Mouse (Mus musculus) stomach, embryonic 16.5 days (tissue): Measurements from ENCODE around the gene Dnah2. TPM values are rescaled to one million over a fixed set of nuclear protein-coding genes. Genes with fewer than 3 reads are reported as not detected.

Experiments
- ATAC-seq: fragments of 200-750 bp; cut with Nextera tagmentation; 2 replicates; pipeline ENCODE4 v1.8.0; 2017; ENCODE audit warnings: moderate number of reproducible peaks, moderate TSS enrichment; ENCODE audit not compliant: insufficient read depth, low FRiP score
- H3K27ac ChIP-seq: fragments of 300-500 bp; sonication (generic); 2 replicates; pipeline ENCODE4 v1.5.1; 2014; ENCODE audit warnings: low read length
- H3K27me3 ChIP-seq: fragments of 300-500 bp; sonication (generic); 2 replicates; pipeline ENCODE4 v1.6.1; 2014; ENCODE audit warnings: low read length, control low read depth, mixed read lengths; ENCODE audit not compliant: control insufficient read depth, insufficient read depth
- H3K36me3 ChIP-seq: fragments of 300-500 bp; sonication (generic); 2 replicates; pipeline ENCODE4 v1.6.1; 2014; ENCODE audit warnings: low read length; ENCODE audit not compliant: control insufficient read depth, insufficient read depth
- H3K4me1 ChIP-seq: fragments of 300-500 bp; sonication (generic); 2 replicates; pipeline ENCODE4 v1.6.1; 2014; ENCODE audit warnings: low read length, control low read depth, mixed read lengths; ENCODE audit not compliant: control insufficient read depth, insufficient read depth
- H3K4me2 ChIP-seq: fragments of 300-500 bp; sonication (generic); 2 replicates; pipeline ENCODE4 v1.6.1; 2014; ENCODE audit warnings: low read depth, low read length, mixed read lengths
- H3K4me3 ChIP-seq: fragments of 300-500 bp; sonication (generic); replicated peaks from 2 replicates; pipeline ENCODE4 v1.5.1; 2014; ENCODE audit warnings: mild to moderate bottlenecking, low read length
- H3K9ac ChIP-seq: fragments of 300-500 bp; sonication (generic); 2 replicates; pipeline ENCODE4 v1.6.1; 2014; ENCODE audit warnings: low read length
- H3K9me3 ChIP-seq: fragments of 300-500 bp; sonication (generic); replicated peaks from 2 replicates; pipeline ENCODE4 v1.6.1; 2016; ENCODE audit warnings: low read length, control low read depth; ENCODE audit not compliant: control insufficient read depth
- whole genome bisulfite sequencing: fragments of 180-500 bp; shearing (Covaris S2); extraction: QIAGEN DNeasy Blood & Tissue Kit; methylation state at CpG from one replicate; pipeline ENCODE4 v1.1.7; 2014; 5-methylcytosine and 5-hydroxymethylcytosine counted together
- polyA plus RNA-seq: library from polyadenylated mRNA; unstranded; fragments of >200 nt; fragmentation: Nextera tagmentation; extraction: Ambion mirVana; gene quantifications from 2 replicates; pipeline ENCODE4 v1.2.1, GENCODE M21; 2015

Gene Dnah2
- polyA plus RNA-seq, 1 experiment from 2014 or later = 0.54 TPM

DNA sequence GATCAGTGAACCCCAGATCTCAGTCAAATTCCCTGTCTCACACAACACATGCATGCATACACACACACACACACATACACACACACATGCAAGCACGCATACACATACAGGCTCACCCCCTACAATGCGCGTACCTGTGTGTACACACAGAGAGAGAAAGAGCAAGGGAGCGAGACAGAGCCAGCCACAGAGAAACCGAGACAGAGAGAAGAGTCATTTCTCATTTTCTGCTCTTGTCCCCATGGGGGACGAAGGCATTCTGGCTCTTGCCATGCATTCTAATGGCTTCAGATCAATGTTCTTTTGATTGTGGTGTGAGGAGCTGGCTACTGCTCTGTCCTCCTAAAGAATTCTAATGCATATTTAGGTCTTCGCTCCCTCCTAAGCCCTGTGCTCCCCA is 101.6 kb downstream of the Dnah2 start:
- H3K36me3 ChIP-seq = no peaks in the 10 kb centered on the region
- H3K27ac ChIP-seq = no peak overlapping the region
- peaks cover 16% of the 10 kb centered on the region for H3K4me1 ChIP-seq
- H3K9me3 ChIP-seq = no peaks in the 10 kb centered on the region
- H3K4me3 ChIP-seq = no peak overlapping the region
- no peak for ATAC-seq
- no peak overlapping the region for H3K9ac ChIP-seq
- H3K4me2 ChIP-seq = no peak overlapping the region
- no peaks in the 10 kb centered on the region for H3K27me3 ChIP-seq
- WGBS = 88% methylated on average over 7 of the region's 7 CpGs

DNA sequence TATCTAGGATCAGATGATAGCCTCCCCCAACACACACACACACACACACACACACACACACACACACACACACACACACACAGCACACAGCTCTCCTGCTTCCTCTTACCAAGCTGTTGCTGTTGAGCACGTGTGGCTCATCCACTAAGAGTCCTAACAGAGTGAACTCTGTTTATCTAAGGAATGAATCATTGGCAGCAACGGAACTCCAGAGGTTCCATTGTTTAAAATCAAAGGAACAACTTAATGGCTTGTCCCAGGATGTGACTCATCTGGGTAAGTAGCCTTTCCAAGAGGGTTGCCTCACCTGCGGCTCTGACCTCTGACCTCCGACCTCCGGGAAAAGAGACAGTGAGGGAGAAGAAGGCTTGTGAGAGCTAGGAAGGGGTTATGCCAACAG is 105.6 kb downstream of the Dnah2 start:
- 12% methylated on average over 5 of the region's 5 CpGs for WGBS
- Histone ChIP-seq H3K27me3 (no peaks in the 10 kb centered on the region), H3K4me2 (no peak overlapping the region), H3K9me3 (no peaks in the 10 kb centered on the region), H3K27ac (peak overlapping the region; percentile 71), H3K9ac (no peak overlapping the region), H3K4me3 (no peak overlapping the region), H3K4me1 (peaks cover 12% of the 10 kb centered on the region), H3K36me3 (no peaks in the 10 kb centered on the region)
- ATAC-seq = peak; percentile 90; the same call in 1 of the 2 replicates

DNA sequence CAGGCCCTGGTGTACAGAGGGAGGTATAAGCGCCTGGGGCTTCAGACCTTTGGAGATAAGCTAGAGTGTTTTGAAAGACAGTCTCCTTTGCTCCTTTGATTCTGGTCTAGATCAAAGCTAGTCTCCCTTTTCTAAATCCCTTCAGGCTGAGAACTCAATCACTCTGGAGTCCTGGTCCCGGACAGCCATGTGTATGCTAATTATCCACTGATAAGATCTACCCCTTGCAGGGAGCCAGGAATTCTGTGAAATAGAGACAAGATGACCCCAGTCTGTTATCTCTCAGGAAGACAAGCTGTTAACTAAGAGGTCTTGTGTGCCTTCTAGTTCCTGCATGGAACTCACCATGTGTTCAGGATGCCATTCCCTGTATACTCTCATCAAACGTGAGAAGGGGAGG is 111.6 kb downstream of the Dnah2 start:
- Histone ChIP-seq H3K9me3 (no peaks in the 10 kb centered on the region), H3K4me3 (no peak overlapping the region), H3K9ac (no peak overlapping the region), H3K4me1 (peaks cover 1% of the 10 kb centered on the region; the same call in 1 of the 2 replicates), H3K27ac (no peak overlapping the region), H3K4me2 (no peak overlapping the region), H3K27me3 (no peaks in the 10 kb centered on the region), H3K36me3 (no peaks in the 10 kb centered on the region)
- WGBS = 51% methylated on average over 3 of the region's 3 CpGs
- no peak for ATAC-seq

DNA sequence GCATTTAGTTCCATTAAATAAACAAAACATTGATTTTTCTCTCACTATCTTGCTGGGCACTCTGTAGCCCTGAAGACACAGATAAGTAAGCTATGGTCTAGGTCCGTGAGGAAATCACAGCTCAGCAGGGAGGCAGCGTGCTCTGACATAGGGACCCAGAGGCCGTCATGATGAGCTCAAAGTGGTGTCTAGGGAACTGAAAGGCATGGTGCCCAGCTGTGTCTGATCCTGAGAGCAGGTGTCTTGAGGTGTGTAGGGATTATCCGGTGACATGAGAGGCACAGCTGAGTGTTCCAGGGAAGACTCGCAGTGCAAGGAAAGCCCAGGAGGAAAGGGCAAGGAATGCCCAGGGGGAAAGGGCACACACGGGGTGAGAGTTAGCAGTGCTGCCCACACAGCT is 115.7 kb downstream of the Dnah2 start:
- Histone ChIP-seq H3K9ac (no peak overlapping the region), H3K4me2 (no peak overlapping the region), H3K27me3 (no peaks in the 10 kb centered on the region), H3K27ac (no peak overlapping the region), H3K4me1 (peaks cover 17% of the 10 kb centered on the region), H3K4me3 (no peak overlapping the region), H3K36me3 (no peaks in the 10 kb centered on the region), H3K9me3 (no peaks in the 10 kb centered on the region)
- 63% methylated on average over 6 of the region's 6 CpGs for WGBS
- ATAC-seq = no peak

DNA sequence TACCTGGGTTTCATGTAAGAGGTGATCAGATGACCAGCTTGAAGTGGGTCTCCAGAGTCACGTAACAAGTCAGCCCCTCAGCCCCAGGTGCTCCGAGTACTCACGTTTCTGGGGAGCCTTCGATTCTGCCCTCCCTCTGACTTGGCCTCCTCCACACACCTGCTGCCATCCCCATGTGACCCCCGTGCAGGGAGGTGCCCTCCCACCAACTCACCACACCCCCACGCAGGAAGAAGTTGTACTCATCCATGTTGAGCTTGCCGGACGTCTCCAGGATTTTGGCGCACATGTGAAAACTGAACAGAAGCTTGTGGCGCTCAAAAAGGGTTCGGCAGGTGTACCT is 116.3 kb downstream of the Dnah2 start:
- Histone ChIP-seq H3K4me2 (no peak overlapping the region), H3K27me3 (no peaks in the 10 kb centered on the region), H3K4me1 (peaks cover 17% of the 10 kb centered on the region), H3K36me3 (no peaks in the 10 kb centered on the region), H3K9ac (no peak overlapping the region), H3K27ac (no peak overlapping the region), H3K4me3 (no peak overlapping the region), H3K9me3 (no peaks in the 10 kb centered on the region)
- ATAC-seq = 0 out of 2 replicates have a peak, but pooled peaks have one; percentile 15
- 51% methylated on average over 11 of the region's 11 CpGs for WGBS

DNA sequence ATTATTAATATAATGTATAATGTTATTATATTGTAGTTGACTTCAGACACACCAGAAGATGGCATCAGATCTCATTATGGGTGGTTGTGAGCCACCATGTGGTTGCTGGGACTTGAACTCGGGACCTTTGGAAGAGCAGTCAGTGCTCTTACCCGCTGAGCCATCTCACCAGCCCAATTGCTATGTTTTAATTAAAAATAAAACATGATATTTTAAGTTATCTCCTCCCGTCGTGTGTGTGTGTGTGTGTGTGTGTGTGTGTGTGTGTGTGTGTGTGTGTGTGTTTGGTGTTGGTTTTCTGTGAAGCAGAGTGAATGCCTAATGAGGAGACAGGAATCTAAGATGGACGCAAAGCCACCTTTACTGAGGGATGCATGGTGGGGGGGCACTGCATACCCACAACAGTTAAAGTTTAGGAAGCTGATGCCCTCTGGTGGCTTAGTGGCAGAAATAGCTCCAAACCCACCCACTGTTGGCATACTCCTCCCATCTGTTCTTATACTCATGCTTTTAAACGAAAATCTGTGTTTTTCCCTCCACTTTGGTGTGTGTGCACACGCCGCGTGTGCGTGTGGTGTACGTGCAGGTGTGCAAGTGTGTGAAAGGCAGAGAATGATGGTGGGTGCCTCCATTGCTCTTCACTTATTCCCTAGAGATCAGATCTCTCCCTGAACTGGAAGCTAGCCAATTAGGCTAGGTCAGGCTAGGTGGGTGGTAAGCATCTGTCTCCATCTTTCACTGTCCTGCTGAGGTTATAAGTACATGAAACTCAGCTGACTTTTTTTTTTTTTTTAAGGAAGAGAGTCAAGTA is 116.9 kb downstream of the Dnah2 start:
- H3K4me1 ChIP-seq = peaks cover 17% of the 10 kb centered on the region
- H3K27ac ChIP-seq = no peak overlapping the region
- H3K4me3 ChIP-seq = no peak overlapping the region
- H3K36me3 ChIP-seq = no peaks in the 10 kb centered on the region
- H3K27me3 ChIP-seq = no peaks in the 10 kb centered on the region
- H3K9me3 ChIP-seq = no peaks in the 10 kb centered on the region
- peak; percentile 78 for ATAC-seq
- peak overlapping the region; percentile 36; the same call in 1 of the 2 replicates for H3K4me2 ChIP-seq
- H3K9ac ChIP-seq = no peak overlapping the region
- WGBS = 31% methylated on average over 11 of the region's 11 CpGs

DNA sequence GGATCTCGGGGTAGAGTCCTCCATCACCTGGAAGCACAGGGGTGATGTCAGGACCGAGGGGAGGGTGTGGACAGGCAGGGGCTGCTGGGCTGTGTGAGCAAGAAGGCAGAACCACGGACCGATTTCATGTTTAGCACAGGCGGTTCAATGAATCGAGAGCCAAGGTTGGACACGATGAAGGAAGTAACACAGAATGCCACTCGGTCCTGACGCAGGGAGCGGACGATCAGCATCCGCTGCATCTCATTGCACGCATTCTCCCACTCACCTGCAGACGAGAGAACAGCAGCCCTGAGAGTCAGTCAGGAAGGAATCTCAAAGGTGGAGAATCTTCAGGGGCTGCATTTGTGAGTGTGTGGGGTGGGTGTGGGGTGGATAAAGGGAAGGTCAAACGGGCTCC is 118.3 kb downstream of the Dnah2 start:
- no peaks in the 10 kb centered on the region for H3K27me3 ChIP-seq
- H3K4me2 ChIP-seq = no peak overlapping the region
- WGBS = 87% methylated on average over 15 of the region's 15 CpGs
- no peak overlapping the region for H3K9ac ChIP-seq
- no peak overlapping the region for H3K4me3 ChIP-seq
- ATAC-seq = no peak
- no peak overlapping the region for H3K27ac ChIP-seq
- no peaks in the 10 kb centered on the region for H3K9me3 ChIP-seq
- no peaks in the 10 kb centered on the region for H3K36me3 ChIP-seq
- peaks cover 17% of the 10 kb centered on the region for H3K4me1 ChIP-seq

DNA sequence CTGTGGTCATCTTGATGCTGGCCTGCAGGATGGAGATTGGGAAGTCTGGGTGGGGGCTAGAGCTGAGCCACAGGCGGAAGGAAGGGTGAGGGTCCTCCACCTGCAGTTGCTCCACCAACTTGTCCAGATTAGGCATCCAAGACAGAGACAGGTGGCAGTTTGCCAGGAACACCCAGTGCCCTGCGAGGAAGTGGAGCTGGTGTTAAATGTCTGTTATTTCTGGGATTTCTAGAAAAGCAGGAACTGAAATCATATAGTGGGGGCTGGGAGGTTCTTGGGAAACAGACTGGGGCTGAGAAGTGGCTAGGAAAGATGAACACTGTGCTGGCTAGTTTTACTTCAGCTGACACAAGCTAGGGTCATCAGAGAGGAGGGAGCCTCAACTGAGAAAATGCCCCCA is 119.6 kb downstream of the Dnah2 start:
- H3K4me3 ChIP-seq = no peak overlapping the region
- H3K36me3 ChIP-seq = no peaks in the 10 kb centered on the region
- H3K27ac ChIP-seq = peak overlapping the region; percentile 36
- ATAC-seq = no peak
- H3K4me2 ChIP-seq = no peak overlapping the region
- WGBS = 15% methylated on average over 2 of the region's 2 CpGs
- H3K9ac ChIP-seq = peak overlapping the region; percentile 23
- H3K27me3 ChIP-seq = no peaks in the 10 kb centered on the region
- no peaks in the 10 kb centered on the region for H3K9me3 ChIP-seq
- peaks cover 17% of the 10 kb centered on the region for H3K4me1 ChIP-seq

DNA sequence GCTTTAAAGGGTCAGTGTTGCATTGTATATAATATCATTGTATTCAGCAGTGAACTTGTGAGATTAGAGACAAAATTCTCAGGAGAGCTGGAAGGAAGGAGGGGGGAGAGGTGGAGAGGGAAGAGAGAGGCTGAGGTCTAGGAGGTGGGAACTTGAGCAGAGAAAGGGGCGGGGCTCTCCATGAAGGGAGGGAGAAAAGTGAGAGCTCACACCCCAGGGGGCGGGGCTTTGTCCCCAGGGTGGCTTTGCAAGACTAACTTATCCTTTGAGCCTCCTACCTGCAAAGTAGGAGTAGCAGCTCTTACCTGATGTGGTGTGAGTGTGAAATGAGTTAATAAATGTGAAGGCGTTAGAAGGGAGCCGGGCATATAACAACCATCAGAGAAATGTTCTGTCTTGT is 120.2 kb downstream of the Dnah2 start:
- peak overlapping the region; percentile 36 for H3K27ac ChIP-seq
- no peak overlapping the region for H3K9ac ChIP-seq
- H3K4me3 ChIP-seq = no peak overlapping the region
- no peaks in the 10 kb centered on the region for H3K27me3 ChIP-seq
- H3K9me3 ChIP-seq = no peaks in the 10 kb centered on the region
- peaks cover 17% of the 10 kb centered on the region for H3K4me1 ChIP-seq
- peak; percentile 76; the same call in 1 of the 2 replicates for ATAC-seq
- H3K36me3 ChIP-seq = no peaks in the 10 kb centered on the region
- 4% methylated on average over 4 of the region's 4 CpGs for WGBS
- H3K4me2 ChIP-seq = no peak overlapping the region
